Mouse (Mus musculus): ENCODE results near the gene 1700012B07Rik.

1700012B07Rik gene

GRCm38 (mm10) chr11:109846343-109846742, 18.5 kb upstream of the 1700012B07Rik start:
- no peak for DNase-seq (ENCODE audit: low read depth)

DNA sequence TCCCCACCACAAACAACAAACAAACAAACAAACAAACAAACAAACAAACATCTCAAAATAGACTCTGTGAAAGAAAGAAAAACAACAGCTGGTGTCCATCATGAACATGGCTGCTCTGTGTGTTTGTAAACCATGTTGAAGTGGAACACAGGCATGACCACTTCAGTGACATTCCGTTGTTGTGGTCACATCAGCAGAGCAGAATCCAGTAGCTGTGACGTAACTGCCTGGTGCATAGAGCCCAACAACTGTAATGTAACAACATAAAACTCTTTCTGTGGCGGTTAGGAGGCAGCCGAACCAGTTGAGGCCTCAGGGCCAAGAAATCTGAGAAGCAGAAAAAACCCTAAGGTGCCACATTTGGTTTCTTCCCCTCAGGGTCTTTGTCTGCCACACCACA, 17.8 kb upstream of the 1700012B07Rik start:
- no peak for DNase-seq (ENCODE audit: low read depth)

DNA sequence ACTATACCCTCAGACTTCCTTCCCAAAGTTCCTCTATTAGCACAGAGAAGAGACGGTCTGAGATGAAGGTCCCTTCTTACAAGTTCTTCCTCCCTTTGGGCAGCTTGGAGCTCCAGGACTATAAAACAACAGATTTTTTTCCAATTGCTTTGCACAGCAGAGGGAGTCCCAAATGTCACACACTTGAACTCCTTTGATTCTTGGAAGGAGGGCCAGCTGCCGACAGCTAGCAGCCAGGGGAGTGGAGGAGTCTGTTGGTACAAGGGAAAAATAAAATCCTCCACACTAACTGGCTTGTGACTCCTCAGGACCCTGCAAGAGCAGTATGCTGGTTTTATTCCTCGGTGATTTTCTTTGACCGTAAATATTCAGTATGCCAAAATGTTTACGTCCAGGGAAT, 16.6 kb upstream of the 1700012B07Rik start:
- DNase-seq (ENCODE audit: low read depth), result no peak

DNA sequence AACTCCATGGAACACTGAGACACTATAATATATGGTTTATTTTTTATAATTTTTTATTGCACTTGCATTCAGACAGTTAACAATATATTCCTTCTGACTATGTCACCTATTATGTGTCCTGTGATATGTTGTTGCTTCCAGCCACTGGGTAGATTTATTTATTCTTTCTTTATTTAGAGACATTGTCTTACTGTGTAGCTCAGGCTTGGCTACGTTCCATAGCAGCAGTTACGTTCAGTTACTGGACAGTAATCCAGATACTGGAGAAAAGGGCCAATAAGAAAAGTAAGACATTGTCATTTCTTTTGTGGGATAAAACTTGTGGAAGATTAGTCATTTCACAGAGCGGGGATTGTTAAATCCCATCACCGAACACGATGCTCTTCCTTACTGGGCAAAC, 2.5 kb upstream of the 1700012B07Rik start:
- no peak for DNase-seq (ENCODE audit: low read depth)

- no peak for DNase-seq (ENCODE audit: low read depth)
These were observed 5.6 kb downstream of the 1700012B07Rik start for GRCm38 (mm10) chr11:109822280-109822679.

DNA sequence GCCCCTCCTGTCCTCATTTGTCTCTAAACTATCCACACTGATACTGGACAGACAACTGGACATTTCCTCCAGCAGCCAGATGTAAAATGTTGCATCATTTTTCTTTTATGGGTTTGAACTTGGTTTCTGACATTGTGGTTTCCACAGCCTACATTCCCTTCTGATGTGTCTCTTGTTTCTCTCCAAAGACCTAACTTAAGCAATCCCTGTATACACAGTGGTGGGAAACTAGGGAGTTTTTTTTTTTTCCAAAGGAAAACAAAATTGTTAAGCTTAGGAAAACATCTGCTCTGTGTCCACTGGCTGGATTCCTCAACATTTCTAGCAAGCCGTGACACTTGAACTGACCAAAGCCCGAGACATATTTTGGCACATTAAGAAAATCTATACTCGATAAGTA, 10.4 kb downstream of the 1700012B07Rik start:
- no peak for DNase-seq (ENCODE audit: low read depth)

DNA sequence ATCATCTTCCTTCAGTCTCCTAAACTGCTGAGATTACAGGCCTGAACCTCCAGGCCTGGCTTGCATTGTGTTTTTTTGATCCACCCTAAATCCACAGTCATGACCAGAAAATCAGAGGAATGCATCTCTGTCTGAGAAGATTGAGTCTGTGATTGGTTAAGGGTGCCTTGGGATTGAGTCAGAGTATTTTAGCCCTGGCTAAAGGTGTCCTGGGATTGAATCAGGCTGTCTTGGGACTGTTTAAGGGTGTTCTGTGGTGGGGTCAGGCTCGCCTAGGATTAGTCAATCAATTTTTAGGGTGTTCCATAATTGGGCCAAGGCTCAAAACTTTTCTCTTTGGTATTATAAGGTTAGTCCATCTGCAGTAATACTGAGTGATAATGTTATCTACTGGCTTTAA, 10.9 kb downstream of the 1700012B07Rik start:
- DNase-seq (ENCODE audit: low read depth), result no peak

GRCm38 (mm10) chr11:109811721-109812120, 16.1 kb downstream of the 1700012B07Rik start:
- DNase-seq (ENCODE audit: low read depth), result no peak

- DNase-seq (ENCODE audit: low read depth), result no peak
These were observed 18.5 kb downstream of the 1700012B07Rik start for GRCm38 (mm10) chr11:109809175-109809855.

DNA sequence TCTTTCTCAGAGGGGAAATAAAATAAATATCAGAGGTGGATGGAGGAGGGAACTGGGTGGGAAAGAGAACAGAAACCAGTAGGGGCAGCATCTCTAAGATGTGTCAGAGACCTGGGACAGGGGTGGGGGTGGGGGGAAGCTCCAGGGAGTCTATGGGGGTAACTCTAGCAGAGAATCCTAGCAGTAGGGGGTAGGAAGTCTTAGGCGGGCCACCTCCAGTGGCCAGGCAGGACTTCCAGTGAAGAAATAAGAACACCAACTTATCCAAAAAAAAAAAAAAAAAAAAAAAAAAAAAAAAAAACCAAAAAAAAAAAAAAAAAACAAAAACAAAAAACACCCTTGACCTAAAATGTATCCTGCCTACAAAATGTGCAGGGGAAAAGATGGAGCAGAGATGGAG, 26.3 kb downstream of the 1700012B07Rik start:
- no peak for DNase-seq (ENCODE audit: low read depth)

GRCm38 (mm10) chr11:109797531-109797930, 30.3 kb downstream of the 1700012B07Rik start:
- no peak for DNase-seq (ENCODE audit: low read depth)

DNA sequence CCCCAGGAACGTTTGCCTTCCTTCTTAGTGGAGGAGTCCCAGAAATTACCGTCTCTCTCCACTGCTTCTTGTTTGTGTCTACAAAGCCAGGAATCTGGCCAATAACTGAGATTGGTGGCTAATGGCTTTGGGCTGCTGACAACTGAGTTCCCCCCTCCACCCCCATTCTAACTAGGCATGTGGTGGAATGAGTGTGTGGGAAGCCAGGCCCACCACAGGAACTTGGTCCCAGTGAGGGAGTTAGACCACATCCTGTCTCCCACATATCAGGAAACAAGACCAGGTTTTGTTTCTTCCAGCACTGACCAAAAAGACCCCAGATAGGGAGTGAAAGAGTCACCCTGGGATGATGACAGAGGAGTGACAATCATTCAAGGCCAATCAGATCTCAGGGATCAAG, 32.3 kb downstream of the 1700012B07Rik start:
- DNase-seq (ENCODE audit: low read depth), result no peak

- DNase-seq (ENCODE audit: low read depth), result no peak
These were observed 34.3 kb downstream of the 1700012B07Rik start for GRCm38 (mm10) chr11:109793578-109793977.

GRCm38 (mm10) chr11:109792401-109792997, 35.3 kb downstream of the 1700012B07Rik start:
- no peak for DNase-seq (ENCODE audit: low read depth)

GRCm38 (mm10) chr11:109791965-109792364, 35.9 kb downstream of the 1700012B07Rik start:
- DNase-seq (ENCODE audit: low read depth), result no peak

DNA sequence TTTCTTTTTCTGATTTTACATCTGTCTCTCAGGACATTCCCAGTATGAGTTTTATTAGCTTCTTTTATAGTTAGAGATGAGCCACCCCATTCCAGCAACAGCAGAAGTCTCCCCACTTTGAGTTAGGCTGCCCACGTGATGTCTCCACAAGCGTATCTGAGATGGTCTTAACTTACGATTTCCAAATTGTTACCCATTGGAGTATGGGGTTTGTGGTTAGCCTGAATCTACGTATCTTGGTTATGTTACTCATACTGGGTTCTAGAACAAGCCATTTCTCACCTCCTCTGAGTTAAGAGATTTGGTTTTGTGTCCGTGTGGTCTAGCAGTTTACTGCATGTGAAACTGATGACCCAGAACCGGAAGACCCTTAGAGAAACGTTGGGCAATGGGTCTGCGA, 37.6 kb downstream of the 1700012B07Rik start:
- DNase-seq (ENCODE audit: low read depth), result no peak

GRCm38 (mm10) chr11:109785392-109785791, 42.5 kb downstream of the 1700012B07Rik start:
- DNase-seq (ENCODE audit: low read depth), result no peak

GRCm38 (mm10) chr11:109771381-109771780, 56.5 kb downstream of the 1700012B07Rik start:
- DNase-seq (ENCODE audit: low read depth), result no peak

- no peak for DNase-seq (ENCODE audit: low read depth)
These were observed 57.7 kb downstream of the 1700012B07Rik start for GRCm38 (mm10) chr11:109770185-109770584.

- DNase-seq (ENCODE audit: low read depth), result no peak
These were observed 58.8 kb downstream of the 1700012B07Rik start for GRCm38 (mm10) chr11:109769091-109769490.

DNA sequence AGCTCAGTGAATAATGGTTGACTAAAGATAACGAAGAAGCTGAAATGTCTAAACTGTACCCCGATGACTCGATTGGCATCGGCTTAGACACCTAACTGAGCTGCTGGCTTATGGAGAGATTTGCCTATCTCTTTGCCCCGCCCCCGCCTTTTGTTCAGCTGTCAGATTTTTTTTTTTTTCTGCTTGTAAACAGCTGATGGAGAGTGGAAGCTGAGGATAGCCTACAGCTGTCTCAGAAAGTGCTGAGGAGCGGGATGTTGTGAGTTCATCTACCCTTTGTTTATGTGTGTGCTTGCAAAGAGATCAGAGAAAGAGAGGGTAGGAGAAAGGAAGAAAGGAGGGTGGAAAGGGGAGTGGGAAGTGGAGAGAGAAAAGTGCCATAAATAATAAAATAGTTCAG, 67.8 kb downstream of the 1700012B07Rik start:
- DNase-seq (ENCODE audit: low read depth), result no peak

GRCm38 (mm10) chr11:109758616-109759215, 69.1 kb downstream of the 1700012B07Rik start:
- no peak for DNase-seq (ENCODE audit: low read depth)

DNA sequence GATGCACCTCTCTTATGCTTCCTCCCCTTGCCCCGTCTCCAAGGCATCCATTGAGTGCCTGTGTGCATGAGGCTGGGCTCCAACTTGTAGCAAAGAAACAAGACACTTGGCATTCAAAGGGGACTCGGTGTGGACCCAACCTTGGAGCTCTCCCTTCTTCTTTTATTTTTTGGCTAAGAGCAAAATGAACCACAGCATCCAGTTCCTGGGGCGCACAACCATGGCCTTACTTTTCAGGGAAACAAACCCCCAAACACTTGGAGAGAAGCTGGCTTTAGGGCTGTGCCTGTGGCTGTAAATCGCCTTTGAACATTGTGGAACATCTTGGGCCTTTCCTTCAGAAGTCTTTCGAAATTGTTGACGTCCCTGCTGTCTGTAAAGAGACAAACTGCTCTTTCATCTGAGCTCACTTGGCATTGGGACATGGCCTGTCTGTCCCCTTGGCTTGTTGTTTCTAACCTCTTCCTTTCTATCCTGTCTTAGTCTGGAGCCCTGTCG, 73.7 kb downstream of the 1700012B07Rik start:
- DNase-seq (ENCODE audit: low read depth), result no peak
